Mouse (Mus musculus): Measurements from ENCODE around the gene Clip2.

DNA sequence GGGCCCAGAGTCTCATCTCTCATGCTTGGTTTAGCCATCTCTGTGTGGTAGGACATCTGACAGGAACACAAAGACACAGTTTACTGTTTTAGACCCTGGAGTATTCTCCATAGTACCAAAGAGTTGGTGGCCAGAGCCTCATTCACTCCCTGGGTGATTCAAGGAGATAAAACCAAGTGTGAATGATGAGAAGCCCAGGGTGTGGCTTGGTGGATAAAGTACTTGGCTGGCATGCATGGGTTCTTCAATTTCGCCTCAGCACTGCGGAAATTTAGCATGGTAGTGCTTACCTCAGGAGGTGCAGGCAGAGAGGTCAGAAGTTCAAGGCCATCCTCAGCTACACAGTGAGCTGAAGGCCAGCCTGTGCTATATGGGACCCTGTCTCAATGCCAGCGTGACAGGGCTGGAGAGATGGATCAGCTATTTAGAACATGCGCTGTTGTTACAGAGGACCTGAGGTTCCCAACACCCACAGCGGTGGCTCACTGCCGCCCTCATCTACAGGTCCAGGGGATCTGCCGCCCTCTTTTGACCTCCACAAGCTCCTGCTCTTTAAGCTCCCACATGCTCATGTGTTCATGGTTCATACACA is 82.6 kb downstream of the Clip2 start:
- no peak for TF ChIP-seq CTCF (IDR thresholded peaks at IDR 0.05; ENCODE audit: insufficient read depth, low read depth, low read length)
- TF ChIP-seq POLR2A (IDR thresholded peaks at IDR 0.05; ENCODE audit: insufficient read depth, low read depth, low read length) = no peak
